Mouse (Mus musculus) myocyte (in vitro differentiated cells): ENCODE measurements around the gene Plxnc1. TPM values are rescaled to one million over a fixed set of nuclear protein-coding genes. Genes with fewer than 3 reads are reported as not detected.

ENCODE experiments used
- H3K27me3 ChIP-seq: one replicate; pipeline ENCODE4 v1.6.1; 2011; ENCODE audit not compliant: control insufficient read depth, insufficient read depth, insufficient read length
- H3K36me3 ChIP-seq: one replicate; pipeline ENCODE4 v1.6.1; 2011; ENCODE audit not compliant: control insufficient read depth, insufficient read depth
- H3K4me2 ChIP-seq: one replicate; pipeline ENCODE4 v1.6.1; 2011; ENCODE audit warnings: low read depth, control low read depth
- H3K4me3 ChIP-seq: one replicate; pipeline ENCODE4 v1.5.1; 2011; ENCODE audit warnings: mild to moderate bottlenecking, control low read depth, moderate library complexity
- H3K79me2 ChIP-seq: one replicate; pipeline ENCODE4 v1.6.1; 2011; ENCODE audit not compliant: control insufficient read depth, insufficient read depth
- H3ac ChIP-seq: one replicate; pipeline ENCODE4 v1.6.1; 2011; ENCODE audit not compliant: control insufficient read depth, insufficient read length
- CEBPB ChIP-seq: IDR thresholded peaks from 2 replicates; pipeline ENCODE4 v1.6.1; 2011; ENCODE audit warnings: mild to moderate bottlenecking, moderate library complexity; ENCODE audit not compliant: poor library complexity, insufficient read depth, severe bottlenecking
- E2F4 ChIP-seq: IDR thresholded peaks from one replicate; pipeline ENCODE4 v1.6.1; 2011; ENCODE audit warnings: mild to moderate bottlenecking, control low read depth, moderate library complexity; ENCODE audit not compliant: insufficient read depth
- MAX ChIP-seq: IDR thresholded peaks from one replicate; pipeline ENCODE4 v1.6.1; 2011; ENCODE audit warnings: low read depth, mild to moderate bottlenecking, control low read depth
- MYOD1 ChIP-seq, 3 experiments: IDR thresholded peaks; one replicate each; pipeline ENCODE4 v1.6.1; 2011; ENCODE audit warnings: control low read depth in 2 of 3, low read depth in 2 of 3, mild to moderate bottlenecking in 2 of 3, moderate library complexity in 1 of 3; ENCODE audit not compliant: insufficient read length in 2 of 3, control insufficient read depth in 1 of 3
- MYOG ChIP-seq, 3 experiments: IDR thresholded peaks; one replicate each; pipeline ENCODE4 v1.6.1; 2011; ENCODE audit warnings: control low read depth in 2 of 3, low read depth in 2 of 3, mild to moderate bottlenecking in 2 of 3; ENCODE audit not compliant: insufficient read length in 2 of 3, control insufficient read depth in 1 of 3, insufficient read depth in 1 of 3
- POLR2A ChIP-seq: IDR thresholded peaks from one replicate; pipeline ENCODE4 v1.6.1; 2011; ENCODE audit warnings: low read depth, mild to moderate bottlenecking, control low read depth, moderate library complexity; ENCODE audit not compliant: insufficient read length
- POLR2AphosphoS2 ChIP-seq: IDR thresholded peaks from one replicate; pipeline ENCODE4 v1.6.1; 2011; ENCODE audit warnings: low read depth, control low read depth; ENCODE audit not compliant: insufficient read length
- REST ChIP-seq: IDR thresholded peaks from one replicate; pipeline ENCODE4 v1.6.1; 2011; ENCODE audit warnings: mild to moderate bottlenecking, control low read depth, moderate library complexity; ENCODE audit not compliant: insufficient read depth, insufficient read length
- SRF ChIP-seq: IDR thresholded peaks from one replicate; pipeline ENCODE4 v1.6.1; 2011; ENCODE audit warnings: low read depth; ENCODE audit not compliant: control insufficient read depth, insufficient read length
- TCF12 ChIP-seq: IDR thresholded peaks from one replicate; pipeline ENCODE4 v1.6.1; 2011; ENCODE audit warnings: mild to moderate bottlenecking, control low read depth; ENCODE audit not compliant: poor library complexity, insufficient read depth, severe bottlenecking
- TCF3 ChIP-seq: IDR thresholded peaks from one replicate; pipeline ENCODE4 v1.6.1; 2011; ENCODE audit warnings: low read depth, control low read depth; ENCODE audit not compliant: insufficient read length
- USF1 ChIP-seq: IDR thresholded peaks from one replicate; pipeline ENCODE4 v1.6.1; 2011; ENCODE audit warnings: low read depth, mild to moderate bottlenecking, control low read depth, moderate library complexity
- polyA plus RNA-seq: library from polyadenylated mRNA; unstranded; fragments of >200 nt; fragmentation: generic; extraction: Trizol; gene quantifications from one replicate; pipeline ENCODE4 v1.2.1, GENCODE M21; 2012; ENCODE audit warnings: missing spikeins

The Plxnc1 gene
- polyA plus RNA-seq, 1 experiment, result not detected

GRCm38 (mm10) chr10:94905219-94905618 is 39.4 kb downstream of the Plxnc1 start:
- Histone ChIP-seq H3K36me3 (no peaks in the 10 kb centered on the region), H3K4me3 (no peak overlapping the region), H3K4me2 (no peak overlapping the region), H3K27me3 (peaks cover 13% of the 10 kb centered on the region), H3K79me2 (no peaks in the 10 kb centered on the region), H3ac (no peak overlapping the region)
- TF ChIP-seq REST (no peak), POLR2AphosphoS2 (no peak), SRF (no peak), USF1 (no peak), MYOG (IDR thresholded peaks at IDR 0.05; ENCODE audit: control insufficient read depth in 1 of 3, insufficient read depth in 1 of 3, insufficient read length in 2 of 3, low read depth in 2 of 3) (no peak), POLR2A (no peak), TCF12 (no peak), MYOD1 (IDR thresholded peaks at IDR 0.05; ENCODE audit: control insufficient read depth in 1 of 3, insufficient read length in 2 of 3, low read depth in 2 of 3) (no peak), TCF3 (no peak), E2F4 (no peak), CEBPB (no peak), MAX (no peak)

GRCm38 (mm10) chr10:94896950-94897349 is 47.7 kb downstream of the Plxnc1 start:
- no peak overlapping the region for H3K4me3 ChIP-seq
- H3K4me2 ChIP-seq, result no peak overlapping the region
- H3K27me3 ChIP-seq, result peaks cover 37% of the 10 kb centered on the region
- H3K79me2 ChIP-seq, result no peaks in the 10 kb centered on the region
- no peaks in the 10 kb centered on the region for H3K36me3 ChIP-seq
- H3ac ChIP-seq, result no peak overlapping the region
- TF ChIP-seq MYOG (IDR thresholded peaks at IDR 0.05; ENCODE audit: control insufficient read depth in 1 of 3, insufficient read depth in 1 of 3, insufficient read length in 2 of 3, low read depth in 2 of 3) (no peak), TCF12 (no peak), REST (no peak), POLR2A (no peak), POLR2AphosphoS2 (no peak), CEBPB (no peak), SRF (no peak), USF1 (no peak), MAX (no peak)

- H3K4me3 ChIP-seq, result no peak overlapping the region
- no peak overlapping the region for H3ac ChIP-seq
- H3K27me3 ChIP-seq, result peaks cover 37% of the 10 kb centered on the region
- TF ChIP-seq REST, result no peak
- TF ChIP-seq E2F4, result no peak
- TF ChIP-seq TCF12, result no peak
- TF ChIP-seq MYOG (IDR thresholded peaks at IDR 0.05; ENCODE audit: control insufficient read depth in 1 of 3, insufficient read depth in 1 of 3, insufficient read length in 2 of 3, low read depth in 2 of 3), result no peak
- no peak overlapping the region for H3K4me2 ChIP-seq
- H3K36me3 ChIP-seq, result no peaks in the 10 kb centered on the region
- no peaks in the 10 kb centered on the region for H3K79me2 ChIP-seq
These were observed 48.3 kb downstream of the Plxnc1 start for GRCm38 (mm10) chr10:94896311-94896710.

- no peak for TF ChIP-seq MYOD1 (IDR thresholded peaks at IDR 0.05; ENCODE audit: control insufficient read depth in 1 of 3, insufficient read length in 2 of 3, low read depth in 2 of 3)
- no peak for TF ChIP-seq POLR2A
- no peak for TF ChIP-seq E2F4
- TF ChIP-seq MAX, result no peak
- no peak for TF ChIP-seq POLR2AphosphoS2
- no peak for TF ChIP-seq TCF12
- no peak for TF ChIP-seq USF1
- no peak for TF ChIP-seq REST
- no peak for TF ChIP-seq TCF3
- TF ChIP-seq SRF, result no peak
- no peak for TF ChIP-seq MYOG (IDR thresholded peaks at IDR 0.05; ENCODE audit: control insufficient read depth in 1 of 3, insufficient read depth in 1 of 3, insufficient read length in 2 of 3, low read depth in 2 of 3)
- TF ChIP-seq CEBPB, result no peak
- H3K4me2 ChIP-seq, result no peak overlapping the region
These were observed 48.8 kb downstream of the Plxnc1 start for GRCm38 (mm10) chr10:94895876-94896275.

GRCm38 (mm10) chr10:94889735-94890134 is 54.9 kb downstream of the Plxnc1 start:
- no peak overlapping the region for H3K4me3 ChIP-seq
- no peaks in the 10 kb centered on the region for H3K36me3 ChIP-seq
- no peaks in the 10 kb centered on the region for H3K79me2 ChIP-seq
- H3ac ChIP-seq, result no peak overlapping the region
- H3K27me3 ChIP-seq, result peaks cover 5% of the 10 kb centered on the region
- H3K4me2 ChIP-seq, result no peak overlapping the region
- TF ChIP-seq SRF (no peak), E2F4 (no peak), REST (no peak), MYOD1 (IDR thresholded peaks at IDR 0.05; ENCODE audit: control insufficient read depth in 1 of 3, insufficient read length in 2 of 3, low read depth in 2 of 3) (no peak), TCF12 (no peak), TCF3 (no peak), USF1 (no peak), MYOG (IDR thresholded peaks at IDR 0.05; ENCODE audit: control insufficient read depth in 1 of 3, insufficient read depth in 1 of 3, insufficient read length in 2 of 3, low read depth in 2 of 3) (no peak), POLR2A (no peak)

More at GRCm38 (mm10) chr10:94895876-94896275, 48.8 kb downstream of the Plxnc1 start:
- no peak overlapping the region for H3K4me3 ChIP-seq
- no peaks in the 10 kb centered on the region for H3K79me2 ChIP-seq
- peaks cover 36% of the 10 kb centered on the region for H3K27me3 ChIP-seq
- H3K36me3 ChIP-seq, result no peaks in the 10 kb centered on the region
- H3ac ChIP-seq, result no peak overlapping the region
